Mouse (Mus musculus) thymus, adult 2 months (tissue): ENCODE data around the gene Serpinb9b.

ENCODE experiments used
- CTCF ChIP-seq: fragments of 200-500 bp; IDR thresholded peaks from 2 replicates; pipeline ENCODE4 v1.5.1; 2012; ENCODE audit warnings: mild to moderate bottlenecking, control low read depth, low read length, moderate library complexity, borderline replicate concordance; ENCODE audit not compliant: control insufficient read depth, poor library complexity, insufficient read depth; ENCODE audit errors: extremely low read depth
- POLR2A ChIP-seq: fragments of 200-500 bp; IDR thresholded peaks from 2 replicates; pipeline ENCODE4 v1.6.1; 2012; ENCODE audit warnings: mild to moderate bottlenecking, low read length, control low read depth, moderate library complexity; ENCODE audit not compliant: control insufficient read depth, poor library complexity, insufficient read depth; ENCODE audit errors: extremely low read depth

DNA sequence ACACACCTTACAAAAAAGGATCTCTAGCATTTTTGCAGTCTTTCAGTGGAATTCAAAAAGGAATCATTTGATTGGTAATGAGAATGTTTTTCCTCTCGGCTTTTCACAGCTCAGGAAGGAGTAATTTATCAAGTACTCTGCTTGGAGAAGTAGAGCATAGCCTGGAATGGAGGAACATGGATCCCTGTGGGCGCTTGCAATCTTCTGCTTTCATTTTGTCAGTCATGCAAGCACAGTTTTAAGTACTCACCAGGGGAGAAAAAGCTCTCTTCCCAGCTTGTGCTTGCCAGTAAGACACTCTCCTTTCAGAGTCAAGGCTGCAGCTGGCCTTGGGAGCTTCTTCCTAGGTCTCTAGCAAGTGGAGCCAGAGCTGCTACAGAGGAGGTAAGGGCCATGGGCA, 56.6 kb downstream of the Serpinb9b start:
- TF ChIP-seq CTCF (no peak), POLR2A (no peak)
